Mouse (Mus musculus) cerebellum, postnatal 25 days (tissue): Measurements from ENCODE around the gene Pank1.

Experiments
- DNase-seq, 2 experiments: peaks; one replicate each; pipeline ENCODE4 v3.0.0; 2021; ENCODE audit warnings: mixed read lengths in 2 of 2

Gene Pank1

DNA sequence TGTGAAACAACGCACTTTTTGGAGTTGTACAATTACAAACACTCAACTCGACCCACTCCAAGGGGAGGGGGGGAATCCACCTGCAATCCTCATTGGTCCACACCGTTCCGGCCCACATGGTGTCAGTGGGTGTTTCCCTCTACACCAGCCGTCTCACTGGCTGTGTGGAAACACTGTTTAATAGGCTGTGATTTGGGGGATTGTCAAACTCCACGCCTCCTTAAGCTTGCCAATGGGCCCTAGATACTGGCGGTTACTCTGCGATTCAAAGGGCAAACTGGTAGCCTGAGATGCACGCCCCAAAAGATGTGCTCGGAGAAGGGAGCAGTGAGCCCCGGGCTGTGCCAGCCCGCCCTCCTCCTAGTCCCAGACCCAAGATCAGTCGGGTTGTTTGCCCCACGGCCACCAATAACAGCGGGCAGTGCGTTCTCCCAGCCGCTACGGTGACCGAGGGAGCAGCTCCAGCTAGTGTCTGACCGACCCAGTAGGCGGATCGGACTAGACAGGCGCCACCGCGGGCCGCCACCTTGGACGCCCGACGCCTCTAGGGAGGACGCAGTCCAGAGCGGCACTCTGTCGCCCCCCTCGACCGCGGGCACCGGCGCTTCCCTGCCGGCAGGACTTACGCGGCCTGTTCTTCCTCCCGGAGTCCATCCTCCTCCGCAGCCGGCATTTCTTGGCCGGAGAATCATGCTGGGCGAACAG is 1.2 kb downstream of the Pank1 start:
- DNase-seq, result peak; percentile 83

DNA sequence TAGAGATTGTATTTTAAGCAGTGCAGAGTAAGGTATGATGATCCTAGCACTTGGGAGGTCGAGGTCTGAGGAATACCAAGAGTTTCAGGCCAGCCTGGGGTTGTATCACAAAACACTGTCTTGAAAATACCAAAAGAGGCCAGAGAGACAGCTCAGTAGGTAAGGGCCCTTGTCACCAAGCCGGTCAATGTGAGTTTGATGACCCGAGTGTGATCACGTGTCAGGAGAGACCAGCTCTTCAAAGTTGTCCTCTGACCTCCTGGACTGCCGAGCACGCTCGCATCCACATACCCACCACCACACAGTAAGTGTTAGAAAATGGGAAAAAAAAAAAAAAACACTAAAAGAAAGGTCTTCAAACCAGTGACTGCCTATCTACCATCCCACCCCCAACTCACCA is 2.6 kb downstream of the Pank1 start:
- no peak for DNase-seq

DNA sequence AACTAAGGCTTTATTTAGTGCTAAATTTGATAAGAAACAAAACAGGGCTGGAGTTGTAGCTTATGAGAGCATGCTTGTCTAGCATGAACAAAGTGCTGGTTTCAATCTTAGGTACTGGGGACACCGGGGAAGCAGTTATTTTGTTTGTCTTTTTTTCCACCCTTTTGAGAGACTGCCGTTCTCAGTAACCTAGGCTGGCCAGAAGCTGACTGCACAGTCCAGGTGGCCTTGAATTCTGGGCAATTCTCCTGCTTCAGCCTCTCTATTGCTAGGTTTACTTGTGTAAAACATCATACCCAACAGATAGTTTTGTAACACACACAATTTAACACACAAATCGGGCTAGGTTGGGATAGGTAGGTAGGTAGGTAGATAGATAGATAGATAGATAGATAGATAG is 9.9 kb downstream of the Pank1 start:
- no peak for DNase-seq

DNA sequence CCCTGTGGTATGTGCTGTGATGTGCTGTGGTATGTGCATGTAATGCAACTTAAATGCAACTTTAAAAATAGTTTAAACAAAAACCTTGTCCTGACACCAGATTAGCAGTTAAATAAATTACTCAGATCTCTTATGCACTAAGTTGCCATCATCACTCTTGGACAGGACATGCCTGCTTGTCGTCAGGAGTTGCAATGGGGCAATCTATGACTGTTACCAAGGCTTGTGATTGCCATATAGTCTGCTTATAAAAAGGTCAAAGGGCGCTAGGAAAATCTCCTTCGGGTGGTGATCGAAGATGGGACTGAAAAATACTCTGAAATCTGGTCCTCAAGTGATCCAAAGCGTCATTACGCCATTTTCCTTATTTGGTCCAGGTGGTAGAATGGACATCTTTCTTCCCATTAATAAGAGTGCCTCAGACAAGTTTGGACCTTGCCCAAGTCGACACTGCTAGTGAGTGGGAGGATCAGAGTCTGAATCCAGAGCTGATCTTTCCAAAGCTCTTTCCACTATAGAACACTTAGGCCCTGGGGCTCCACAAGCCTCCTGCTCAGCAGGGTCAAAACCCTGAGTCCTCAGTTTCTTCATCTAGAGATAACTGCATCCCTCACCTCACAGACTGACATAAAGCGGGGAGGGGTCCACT is 11.0 kb downstream of the Pank1 start:
- DNase-seq, result no peak

DNA sequence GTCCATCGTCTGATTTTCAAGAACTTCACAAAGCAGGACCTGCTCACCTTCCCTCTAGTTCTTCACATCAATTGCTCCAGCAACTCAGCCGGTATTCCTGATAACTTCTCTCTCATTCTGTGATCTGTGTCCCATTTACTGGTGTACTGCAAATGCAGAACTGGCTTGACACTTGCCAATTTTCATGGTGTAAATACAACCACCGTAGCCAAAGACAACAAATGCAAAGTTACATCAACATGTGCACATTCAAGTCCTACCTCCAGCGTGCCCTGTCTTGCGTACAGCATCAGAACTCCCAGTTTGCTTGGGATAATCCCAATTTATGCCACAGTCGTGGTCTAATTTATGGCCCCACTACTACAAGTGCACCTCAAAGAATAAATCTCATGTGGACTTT is 15.5 kb downstream of the Pank1 start:
- DNase-seq, result no peak

DNA sequence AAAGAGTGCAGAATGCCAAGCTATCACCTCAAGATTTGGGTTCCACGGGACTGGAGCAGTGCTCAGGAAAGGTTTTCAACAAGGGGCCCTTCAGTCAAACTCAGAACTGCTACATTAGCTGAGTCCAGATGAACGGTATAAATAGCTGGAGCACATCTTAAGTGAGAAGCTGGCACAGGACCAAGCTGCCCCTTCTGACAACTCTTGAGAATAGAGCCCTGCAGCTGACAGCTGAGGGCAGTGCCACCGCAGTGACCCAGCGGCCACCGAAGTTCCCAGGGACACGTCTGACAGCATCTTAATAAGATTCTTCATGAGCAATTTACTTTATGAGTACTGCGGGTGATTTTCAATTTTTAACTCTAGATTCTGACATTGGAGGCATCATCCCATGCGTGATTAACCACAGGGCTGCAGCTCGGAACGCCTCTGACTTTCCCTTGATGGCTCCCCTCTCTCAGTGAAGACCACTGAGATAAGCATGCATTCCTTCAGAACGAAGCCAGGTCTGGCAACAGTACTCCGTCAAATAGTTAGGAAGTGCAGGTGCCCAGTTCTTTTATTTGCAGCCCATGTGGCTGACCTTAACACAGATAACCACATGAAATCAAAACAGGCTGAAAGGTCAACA is 23.1 kb downstream of the Pank1 start:
- peak in 1 of 2 experiments; percentile 24 for DNase-seq

DNA sequence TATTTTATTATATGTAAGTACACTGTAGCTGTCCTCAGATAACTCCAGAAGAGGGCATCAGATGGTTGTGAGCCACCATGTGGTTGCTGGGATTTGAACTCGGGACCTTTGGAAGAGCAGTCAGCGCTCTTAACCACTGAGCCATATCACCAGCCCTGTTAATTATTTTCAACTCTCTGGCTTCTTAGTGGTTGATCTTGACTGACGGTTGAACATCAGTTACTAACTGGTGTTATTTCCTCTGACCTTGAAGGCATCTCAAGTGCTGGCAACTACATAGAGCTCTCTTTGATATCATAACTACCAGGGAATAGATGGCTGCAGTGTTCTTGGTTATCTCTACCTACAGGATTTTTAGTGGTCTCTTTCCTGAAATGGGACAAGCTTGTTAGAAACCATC is 28.1 kb downstream of the Pank1 start:
- DNase-seq, result no peak

DNA sequence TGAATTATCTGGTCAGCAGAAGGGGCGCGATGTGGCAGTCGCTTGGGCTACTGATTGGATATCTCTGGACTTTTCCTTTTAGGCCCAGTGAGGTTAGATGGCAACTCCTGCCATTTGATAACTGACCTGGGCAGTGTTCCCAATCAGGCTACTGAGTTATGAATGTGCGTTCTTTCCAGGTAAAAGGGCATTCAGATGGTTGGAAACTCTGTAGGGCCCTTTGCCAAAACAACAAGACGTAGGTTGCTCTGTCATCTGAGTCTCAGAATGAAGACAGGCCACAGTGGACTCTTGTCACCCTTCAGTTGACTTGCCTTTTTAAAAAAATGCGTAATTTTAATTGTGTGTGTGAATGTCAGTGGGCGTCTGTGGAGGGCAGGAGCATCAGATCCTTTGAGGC is 29.8 kb downstream of the Pank1 start:
- no peak for DNase-seq

DNA sequence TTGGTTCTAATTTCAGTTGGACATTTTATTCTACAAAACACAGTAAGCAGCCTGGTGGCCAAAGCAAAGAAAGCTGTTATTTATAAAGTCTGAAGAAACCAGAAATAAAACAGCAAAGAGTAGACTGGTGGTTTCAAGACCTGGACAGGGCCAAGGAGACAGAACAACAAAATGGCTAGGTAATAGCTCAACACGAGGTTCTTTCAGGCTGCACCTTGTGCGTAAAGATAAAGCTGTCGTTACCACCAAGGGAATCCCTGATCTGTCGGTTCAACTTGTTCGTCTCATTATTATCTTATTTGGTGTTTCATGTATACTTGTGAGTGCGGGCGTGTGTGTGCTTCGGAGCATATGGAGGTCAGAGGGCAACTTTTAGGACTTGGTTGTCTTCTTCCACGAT is 31.1 kb downstream of the Pank1 start:
- DNase-seq, result no peak

DNA sequence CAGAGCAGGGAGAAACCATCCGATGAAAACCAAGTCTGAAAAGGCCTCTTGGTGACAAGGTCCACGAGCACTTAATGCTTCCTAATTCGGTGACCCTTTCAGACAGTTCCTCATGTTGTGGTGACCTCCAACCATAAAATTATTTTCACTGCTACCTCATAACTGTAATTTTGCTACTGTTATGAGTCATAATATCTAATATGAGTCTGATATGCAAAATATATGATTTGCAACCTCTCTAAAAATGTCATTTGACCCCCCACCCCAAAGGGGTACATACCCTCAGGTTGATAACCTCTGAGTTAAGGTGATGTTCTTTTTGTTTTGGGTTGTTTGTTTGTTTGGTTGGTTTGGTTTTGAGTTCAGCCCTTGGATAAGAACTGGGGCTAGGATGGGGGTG is 32.2 kb downstream of the Pank1 start:
- no peak for DNase-seq

DNA sequence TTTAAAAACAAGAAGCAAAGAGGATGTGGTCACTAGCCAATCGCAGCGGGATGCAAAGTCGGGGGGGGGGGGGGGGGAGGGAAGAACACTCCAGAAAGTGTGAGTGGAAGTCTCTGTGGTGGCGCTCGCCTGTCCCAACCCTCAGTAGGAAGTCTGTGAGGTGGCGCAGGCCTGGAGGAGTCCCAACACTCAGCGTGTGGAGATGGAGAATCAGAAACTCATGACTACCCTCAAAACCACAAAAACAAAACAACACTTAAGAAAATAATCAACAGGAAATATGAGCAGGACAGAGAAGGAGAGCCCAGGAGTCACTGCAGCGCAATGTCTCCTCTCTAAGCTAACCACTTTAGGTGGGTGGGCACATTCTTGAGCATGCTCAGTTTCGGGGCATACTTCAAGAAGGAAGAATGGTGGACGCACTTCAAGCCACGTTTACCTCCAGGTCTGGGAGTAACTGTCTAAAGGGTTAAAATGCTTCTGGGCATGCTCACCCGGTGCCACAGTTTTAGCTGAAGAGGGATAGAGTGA is 32.7 kb downstream of the Pank1 start:
- DNase-seq, result no peak

DNA sequence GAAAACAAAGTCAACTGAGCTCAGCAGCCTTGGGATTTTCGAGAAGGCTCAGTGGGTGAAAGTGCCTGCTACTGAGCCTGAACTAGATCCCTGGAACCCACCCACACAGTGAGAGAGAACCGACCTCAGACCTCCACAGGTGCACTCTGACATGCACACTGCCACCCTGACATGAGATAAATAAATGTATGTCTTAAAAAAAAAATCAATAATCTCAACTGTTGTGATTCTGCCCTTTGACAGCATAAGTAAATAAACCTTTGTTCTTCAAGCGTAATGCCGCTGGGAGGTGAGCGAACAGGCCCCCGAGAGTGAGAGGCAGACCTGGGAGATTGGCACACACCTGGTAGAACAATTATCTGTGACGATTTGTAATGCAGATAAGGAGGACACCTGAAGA is 33.2 kb downstream of the Pank1 start:
- no peak for DNase-seq

DNA sequence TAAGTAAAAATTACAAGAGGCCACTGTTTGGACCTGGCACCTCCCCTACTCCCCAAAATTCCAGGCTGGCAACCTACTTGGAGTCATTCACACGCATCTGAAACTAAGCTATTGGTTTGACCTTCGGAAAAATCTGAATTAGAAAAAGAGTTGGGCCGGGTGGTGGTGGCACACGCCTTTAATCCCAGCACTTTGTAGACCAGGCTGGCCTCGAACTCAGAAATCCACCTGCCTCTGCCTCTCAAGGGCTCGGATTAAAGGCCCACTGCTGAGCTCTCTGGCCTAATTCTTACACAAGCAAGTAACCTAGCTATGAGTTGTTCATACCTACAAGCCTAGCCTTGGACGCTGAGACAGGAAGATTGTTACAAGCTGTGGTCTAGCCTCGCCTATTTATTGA is 33.9 kb downstream of the Pank1 start:
- no peak for DNase-seq

DNA sequence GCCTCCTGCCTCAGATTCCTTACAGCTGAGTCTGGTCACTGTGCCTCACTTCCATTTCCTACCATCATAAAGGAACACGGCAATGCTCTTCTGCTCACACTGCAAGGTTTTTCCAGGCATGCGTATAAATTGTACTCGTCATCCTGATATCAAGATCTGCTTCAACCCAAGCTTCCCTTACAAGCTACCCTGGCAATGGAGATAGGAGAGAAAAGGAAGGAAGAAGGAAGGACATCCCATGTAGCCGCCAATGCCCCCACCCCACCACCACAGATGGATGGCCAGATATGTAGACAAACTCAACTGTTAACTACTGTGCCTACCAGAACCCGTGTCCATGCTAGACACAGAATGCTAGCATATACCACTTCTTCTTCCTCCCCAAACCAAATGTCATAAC is 34.5 kb downstream of the Pank1 start:
- no peak for DNase-seq

DNA sequence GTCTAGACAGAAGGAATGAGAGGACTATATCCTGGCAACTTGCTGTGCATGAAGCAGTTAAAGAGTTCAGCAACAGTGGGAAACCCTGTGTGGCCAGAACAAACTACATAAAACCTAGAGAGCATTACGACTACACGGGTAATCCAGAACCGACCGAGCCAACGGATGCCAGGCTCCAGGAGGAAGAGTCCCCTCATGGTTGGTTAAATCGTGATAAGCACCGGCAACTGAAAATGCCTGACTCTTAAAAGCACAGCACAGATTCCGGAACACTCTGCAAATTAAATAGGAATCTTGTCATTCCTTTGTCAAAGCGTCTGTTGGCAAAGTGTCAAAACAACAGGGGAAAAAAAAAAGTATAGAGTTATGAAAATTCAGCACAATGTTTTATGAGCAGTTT is 35.2 kb downstream of the Pank1 start:
- DNase-seq, result peak in 1 of 2 experiments; percentile 20

DNA sequence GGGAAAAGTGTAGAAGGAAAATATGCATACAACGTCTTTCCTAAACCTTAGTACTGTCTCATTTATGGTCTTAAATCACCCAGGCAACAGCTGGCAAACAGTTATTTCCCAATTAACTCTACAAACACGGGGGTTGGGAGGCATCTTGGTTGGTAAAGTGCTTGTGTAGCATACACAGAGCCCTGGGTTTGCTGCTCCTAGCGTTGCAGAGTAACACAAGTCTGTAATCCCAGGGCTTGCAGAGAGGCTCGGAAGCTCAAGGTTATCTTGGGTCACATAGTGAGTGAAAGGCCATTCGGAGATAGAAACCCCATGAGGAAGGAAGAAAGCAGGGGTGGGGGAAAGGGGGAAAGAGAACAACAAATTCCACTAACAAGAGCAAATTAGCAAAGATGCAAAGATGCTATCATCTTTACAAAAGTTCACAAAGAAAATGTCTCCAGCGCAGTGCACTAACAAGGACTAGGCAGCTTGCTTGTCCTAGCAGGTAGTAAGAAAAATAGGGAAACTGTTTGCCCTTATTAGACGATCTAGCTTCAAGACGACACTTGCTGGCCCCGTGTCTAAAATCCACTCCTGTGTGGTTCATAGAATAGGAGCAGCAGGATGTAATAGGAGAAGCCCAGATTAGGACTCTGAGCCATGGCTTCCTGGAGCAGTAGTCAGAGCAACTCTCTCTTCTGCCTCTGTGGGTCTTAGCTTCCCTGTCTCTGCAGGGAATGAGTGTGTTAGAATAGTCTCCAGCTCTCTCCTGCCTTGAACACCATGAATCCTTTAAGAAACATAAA is 37.3 kb downstream of the Pank1 start:
- DNase-seq, result no peak

DNA sequence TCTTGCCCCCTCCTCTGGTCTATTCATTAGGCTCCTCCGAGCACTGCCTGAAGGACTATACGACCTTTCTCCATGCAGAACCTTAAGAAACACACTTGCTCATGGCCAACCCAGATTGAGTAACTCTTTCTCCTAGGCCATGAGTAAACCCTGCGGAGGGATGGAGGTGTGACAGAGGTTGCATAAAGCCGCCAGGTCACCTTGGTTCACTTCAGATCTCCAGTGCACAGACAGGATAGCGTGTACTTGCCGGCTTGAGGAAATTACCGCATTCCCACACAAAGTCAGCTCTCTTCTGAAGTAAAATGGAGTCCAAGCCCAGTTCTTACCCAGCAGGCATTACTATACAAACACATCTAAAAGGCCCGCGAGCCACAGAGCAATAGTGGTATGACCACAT is 40.6 kb downstream of the Pank1 start:
- no peak for DNase-seq

DNA sequence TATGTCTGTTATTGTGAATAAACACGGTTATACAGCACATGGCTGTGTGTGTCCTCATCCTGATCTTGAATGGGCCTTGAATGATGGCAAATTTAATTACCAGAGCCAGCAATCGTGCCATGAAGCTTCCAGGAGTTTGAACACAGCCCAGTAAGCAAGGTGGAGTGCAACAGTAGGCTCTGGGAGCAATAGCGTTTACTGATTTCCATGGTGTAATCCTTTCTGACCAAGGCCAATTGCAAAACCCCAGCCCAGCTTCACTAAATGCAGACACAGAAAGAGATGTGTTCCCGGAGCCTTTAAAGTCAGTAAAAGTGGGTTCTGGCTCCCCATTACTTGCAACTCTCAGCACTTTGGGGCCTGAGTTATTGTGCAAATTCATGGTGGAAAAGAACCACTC is 47.6 kb downstream of the Pank1 start:
- no peak for DNase-seq

DNA sequence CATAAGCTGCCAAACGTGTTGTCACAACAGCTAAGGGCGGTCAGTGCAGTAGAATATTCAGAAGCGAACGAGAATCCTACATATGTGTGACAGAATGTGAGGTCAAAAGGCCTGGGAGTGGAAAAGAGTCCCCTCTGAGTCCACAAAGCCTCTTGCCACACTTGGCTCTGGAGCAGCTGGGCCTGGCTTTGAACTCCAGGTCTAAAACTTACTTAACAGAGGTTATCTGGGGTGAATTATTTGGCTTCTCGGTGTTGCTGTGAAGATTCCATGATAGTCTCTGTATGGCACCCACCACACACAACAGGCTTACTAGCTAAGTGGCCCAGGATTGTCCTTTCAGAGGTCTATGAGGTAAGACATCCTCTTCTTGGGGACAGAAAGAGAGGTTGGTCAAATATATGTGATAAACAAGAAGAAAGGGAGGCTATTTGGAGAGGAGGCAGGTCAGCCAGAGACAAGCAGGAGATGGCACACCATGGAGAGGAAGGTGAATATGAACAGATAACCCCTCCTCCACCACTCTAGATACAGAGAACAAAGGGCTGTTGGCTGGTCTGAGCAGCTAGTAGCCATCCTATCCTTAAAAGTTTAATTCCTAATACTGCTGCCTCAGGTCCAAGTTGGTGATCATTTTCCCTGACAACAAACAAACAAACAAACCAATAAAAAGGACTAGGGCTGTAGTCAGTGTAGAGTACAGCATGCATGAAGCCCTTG is 51.2 kb downstream of the Pank1 start:
- DNase-seq, result no peak

DNA sequence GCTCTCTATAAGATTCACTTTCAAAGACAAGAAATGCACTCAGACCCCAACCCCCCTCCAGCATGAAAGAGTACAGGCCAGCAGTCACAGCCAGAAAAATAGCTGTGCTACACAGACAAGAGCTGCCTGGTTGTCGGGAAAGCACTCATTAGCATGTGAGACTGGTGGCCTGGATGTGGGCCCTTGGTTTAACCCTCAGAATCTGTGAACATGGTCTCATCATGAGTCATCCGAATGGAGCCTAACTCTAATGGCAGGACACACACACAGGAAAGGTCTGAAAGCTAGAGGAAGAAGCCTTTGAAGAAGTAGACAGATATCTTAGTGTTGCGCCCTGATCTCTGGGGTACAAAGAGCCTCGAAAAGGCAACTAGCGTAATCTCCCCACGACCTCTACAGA is 51.8 kb downstream of the Pank1 start:
- no peak for DNase-seq

DNA sequence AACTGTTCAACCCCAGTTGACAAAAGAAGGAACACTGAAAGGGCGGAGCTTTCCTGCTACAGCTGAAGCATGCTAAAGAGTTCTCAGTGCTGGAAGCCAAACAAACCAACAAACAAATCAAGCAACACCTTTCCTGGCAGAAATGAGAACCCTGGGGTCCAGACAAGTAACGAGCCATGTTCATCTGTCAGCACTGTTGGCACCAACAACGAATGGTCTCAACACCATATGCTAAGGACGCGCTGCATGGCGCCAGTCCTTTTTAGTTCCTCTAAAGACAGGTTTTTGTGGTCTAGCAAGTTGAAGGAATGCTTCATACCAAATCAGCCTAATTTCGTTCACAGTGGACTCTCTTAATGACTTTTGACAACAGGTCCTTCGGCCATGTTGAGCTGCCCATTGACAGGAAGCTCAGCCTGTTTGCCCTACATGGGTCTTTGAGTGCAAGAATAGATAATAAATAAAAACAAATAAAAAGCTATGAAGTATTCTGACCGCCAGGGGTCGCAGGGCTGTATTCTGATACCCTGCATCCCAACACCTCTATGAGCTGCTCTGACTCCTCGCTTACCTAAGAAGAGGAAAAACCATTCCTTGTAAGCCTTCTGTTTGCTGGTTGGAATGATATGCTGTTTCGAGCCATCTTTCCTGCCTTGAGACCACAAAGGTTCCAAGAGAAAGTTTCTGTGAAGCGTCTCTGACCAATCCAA is 53.2 kb downstream of the Pank1 start:
- DNase-seq, result peak; percentile 62 to 71

DNA sequence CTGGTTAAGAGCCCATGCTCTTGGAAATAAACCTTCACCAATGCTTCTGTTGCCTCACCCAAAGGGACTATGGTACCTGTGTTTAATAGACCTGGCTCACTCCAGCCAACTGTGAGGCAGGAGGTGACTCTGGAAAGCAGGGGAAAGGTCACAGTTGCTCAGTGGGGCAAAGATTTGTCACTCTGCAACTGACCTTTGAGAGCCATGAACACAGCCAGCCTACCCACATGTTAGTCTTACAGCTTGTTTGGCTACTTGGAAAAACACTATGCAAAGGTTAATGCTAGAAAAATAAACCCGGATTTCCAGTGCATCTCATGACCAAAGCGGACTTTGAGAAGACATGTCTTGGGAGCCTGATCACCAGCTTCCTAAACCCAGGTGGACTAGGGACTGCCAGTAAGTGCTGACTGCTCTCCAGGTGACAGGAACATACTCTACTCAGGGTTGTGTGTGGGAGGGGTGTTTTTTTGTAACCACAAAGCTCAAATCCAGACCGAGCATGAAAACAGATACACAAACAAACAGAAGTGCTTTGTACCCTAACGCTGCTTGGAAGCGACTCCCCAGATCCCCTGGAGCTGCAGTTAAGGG is 59.6 kb downstream of the Pank1 start:
- no peak for DNase-seq
